Mouse (Mus musculus) thymus, postnatal 4 days (tissue): Measurements from ENCODE around the gene 2810021J22Rik.

Experiments used
- DNase-seq: peaks from one replicate; pipeline ENCODE4 v3.0.0; 2021

The 2810021J22Rik gene

DNA sequence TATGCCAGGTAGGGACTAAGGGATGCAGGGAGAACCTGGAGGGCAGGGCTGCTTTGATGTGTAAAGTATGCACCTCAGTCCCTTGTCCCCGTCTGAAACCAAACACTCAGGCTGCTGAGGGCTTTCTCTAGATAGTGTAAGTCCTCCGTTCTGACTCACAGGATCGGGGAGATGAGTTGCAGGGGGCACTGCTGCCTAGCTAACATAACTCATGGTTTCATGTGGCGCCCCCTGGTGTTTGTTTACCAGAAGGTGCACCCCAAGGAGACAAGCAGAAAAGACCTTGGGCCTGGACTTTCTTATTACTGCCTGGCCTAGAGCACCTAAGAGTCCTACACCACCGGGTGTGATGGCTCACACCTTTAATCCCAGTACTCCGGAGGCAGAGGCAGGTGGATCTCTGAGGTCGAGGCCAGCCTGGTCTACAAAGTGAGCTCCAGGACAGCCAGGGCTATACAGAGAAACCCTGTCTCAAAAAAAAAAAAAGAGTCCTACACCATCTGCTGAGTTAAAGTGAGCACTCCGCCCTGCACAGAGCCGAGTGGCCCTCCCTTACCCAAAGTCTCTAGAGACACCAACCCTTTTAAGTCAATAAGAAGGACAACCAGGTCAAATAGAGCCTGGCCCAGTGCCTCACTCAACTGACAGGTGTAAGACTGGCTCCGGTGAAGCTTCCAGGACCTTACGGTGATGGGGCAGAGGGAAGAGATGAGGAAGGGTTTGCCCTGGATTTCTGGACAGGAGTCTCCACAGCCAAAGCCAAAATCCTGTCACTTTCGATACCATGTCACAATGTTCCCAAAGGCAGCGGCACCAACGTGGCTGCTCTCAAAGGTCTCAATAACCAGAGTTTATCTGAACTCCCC lies 50.1 kb downstream of the 2810021J22Rik start:
- DNase-seq = peak; percentile 92

DNA sequence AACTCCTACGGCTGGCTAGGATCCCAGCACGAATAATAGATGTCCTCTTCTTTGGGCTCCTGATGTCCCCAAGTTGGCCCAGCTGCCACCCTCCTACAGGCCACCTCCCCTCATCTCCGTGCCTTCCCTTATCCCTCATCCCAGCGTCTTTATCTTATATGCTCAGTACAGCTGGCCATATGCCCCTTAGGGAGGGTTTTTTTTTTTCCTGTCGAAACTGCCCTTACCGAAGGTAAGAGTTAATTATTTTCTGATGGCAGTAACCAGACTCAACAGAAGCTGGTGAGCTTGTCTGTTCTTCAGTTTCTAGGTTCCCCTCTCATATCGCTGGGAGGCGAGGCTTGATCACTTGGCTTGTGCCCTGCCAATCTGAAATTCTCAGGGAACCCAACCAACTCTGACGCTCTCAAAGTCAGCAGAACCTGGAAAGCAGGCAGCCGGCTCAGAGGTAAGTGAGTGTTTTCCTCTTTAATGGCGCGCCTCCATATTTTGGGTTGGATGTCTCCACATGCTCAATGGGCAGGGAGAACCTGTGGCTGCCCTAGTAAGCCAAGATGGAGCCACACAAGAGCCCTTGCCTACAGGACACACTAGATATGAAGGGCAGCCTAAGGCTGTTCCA lies 50.8 kb downstream of the 2810021J22Rik start, which contains the start of gene Btnl10:
TSS of gene Btnl10 (plus strand) at position 164 of the 622 bp plus-strand sequence.
- no peak for DNase-seq

DNA sequence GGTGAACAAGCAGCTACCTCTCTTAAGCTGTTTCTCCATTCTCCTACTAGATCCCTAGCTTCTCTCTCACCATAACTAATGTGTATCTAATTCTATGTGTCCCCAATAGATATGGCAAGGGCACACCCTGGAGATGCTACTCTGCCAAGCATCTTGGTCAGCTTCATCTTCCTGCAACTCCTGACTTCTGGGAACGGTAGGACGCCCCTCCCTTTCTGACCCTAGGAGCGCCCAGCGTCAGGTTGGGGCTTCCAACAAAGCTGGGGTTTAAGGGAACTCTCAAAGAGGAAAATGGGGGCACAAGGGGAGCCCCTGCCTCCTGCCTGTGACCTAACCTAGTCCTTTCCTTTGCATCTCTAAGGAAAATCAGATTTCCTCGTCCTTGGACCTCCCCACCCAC lies 51.7 kb downstream of the 2810021J22Rik start:
- no peak for DNase-seq

DNA sequence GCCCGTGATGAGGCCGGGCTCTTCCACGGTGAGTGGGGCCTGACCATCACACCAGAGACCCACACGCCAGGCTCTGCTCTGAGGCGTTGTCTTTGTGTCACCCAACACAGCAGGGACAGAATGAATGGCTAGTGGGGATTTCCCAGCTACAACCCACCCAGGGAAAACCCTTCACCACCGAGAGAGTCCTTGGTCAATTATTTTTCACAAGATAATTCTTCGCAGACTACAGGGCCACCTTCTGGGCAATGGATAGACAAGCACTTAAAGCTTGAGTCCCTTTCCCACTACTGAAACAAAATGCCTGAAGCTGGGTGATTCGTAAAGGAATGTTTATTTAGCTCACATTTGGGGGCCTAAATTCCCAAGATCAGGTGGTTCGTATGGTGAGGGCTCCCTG lies 55.4 kb downstream of the 2810021J22Rik start:
- DNase-seq = no peak

DNA sequence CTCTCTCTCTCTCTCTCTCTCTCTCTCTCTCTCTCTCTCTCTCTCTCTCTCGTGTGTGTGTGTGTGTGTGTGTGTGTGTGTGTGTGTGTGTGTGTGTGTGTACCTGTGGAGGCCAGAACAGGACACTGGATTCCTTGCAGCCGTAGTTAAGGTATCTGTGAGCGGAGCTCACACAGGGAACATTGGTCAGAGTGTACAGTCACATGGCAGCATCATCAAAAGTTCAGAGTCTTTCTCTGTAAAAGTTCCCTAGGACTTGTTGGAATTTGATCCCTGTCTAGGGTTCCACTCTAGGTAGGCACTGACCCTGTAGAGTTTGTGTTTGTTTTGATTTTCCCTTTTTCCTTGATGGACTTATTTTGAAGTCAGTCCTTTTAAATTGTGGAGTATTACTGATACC lies 59.6 kb downstream of the 2810021J22Rik start:
- no peak for DNase-seq

DNA sequence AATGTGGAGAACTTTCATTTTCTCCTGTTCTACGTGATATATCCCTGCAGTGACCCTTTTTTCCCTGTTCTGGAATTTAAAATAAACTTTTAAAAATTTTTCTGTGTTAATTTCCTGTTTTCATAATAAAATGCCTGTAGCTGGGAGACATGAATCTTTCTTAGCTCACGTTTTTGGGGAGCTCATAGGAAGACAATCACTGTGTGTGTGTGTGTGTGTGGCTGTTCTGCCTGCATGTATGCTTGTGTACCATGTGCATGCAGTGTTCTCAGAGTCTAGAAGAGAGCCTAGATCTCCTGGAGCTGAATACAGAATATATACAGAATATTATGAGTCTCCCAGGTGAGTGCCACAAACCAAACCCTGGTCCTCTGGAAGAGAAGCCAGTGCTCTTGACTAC lies 60.0 kb downstream of the 2810021J22Rik start:
- no peak for DNase-seq

DNA sequence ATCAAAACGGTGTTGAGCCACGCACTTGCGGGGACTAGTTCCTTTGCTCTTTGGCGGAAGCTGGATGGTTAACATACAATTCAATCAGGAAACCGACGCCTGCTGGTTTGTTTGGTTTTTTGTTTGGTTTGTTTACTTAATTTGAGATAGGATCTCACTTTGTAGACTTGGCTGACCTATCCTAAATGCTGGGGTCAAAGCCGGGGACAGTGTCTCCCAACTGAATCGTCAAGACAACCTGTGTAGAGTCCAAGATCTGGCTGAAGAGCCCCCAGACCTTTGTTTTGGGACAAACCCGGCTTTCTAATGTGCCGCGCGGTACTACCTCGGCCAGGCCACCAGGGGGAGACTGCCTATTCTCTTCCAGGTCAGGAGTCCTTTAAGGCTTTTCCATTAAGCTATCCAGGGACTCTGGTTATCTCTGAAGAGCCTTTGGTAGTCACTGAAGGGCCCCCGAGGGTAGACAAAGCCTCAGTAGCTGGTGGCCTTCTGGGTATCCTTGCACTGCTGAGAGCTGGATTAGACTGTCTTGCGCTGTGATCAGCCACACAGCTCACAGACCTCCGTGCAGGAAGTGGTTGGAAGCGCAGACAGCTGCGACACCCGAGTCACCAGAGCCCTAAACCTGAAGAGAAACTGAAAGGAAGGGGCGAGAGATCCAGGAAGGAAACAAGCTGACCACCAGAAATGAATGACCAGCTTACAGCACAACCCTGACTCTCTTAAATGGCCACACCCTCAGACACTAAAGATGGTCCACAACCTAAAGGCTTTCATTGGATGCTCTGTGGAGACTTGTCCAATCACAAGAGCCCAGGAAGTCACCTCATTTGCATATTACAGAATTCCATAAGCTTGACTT lies 61.0 kb downstream of the 2810021J22Rik start:
- DNase-seq = peak; percentile 82

DNA sequence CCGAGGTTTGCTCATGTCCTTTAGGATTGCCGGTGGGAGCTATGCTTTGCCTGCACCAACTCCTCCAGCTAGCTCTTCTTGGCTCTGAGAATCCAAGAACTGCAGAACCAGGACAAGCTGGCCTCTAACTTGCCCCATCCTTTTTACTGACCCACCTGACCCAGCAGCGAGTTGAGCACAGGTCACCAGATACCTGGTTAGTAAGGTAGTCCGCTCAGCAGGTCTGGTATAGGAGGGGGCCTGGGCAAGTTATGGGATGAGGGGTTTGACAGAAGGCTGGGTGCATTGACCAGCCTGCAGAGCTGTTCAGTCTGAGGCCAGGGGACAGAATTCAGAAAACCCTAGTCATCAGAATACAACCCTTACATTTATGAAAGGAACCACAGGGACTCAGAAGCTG lies 62.0 kb downstream of the 2810021J22Rik start:
- no peak for DNase-seq

DNA sequence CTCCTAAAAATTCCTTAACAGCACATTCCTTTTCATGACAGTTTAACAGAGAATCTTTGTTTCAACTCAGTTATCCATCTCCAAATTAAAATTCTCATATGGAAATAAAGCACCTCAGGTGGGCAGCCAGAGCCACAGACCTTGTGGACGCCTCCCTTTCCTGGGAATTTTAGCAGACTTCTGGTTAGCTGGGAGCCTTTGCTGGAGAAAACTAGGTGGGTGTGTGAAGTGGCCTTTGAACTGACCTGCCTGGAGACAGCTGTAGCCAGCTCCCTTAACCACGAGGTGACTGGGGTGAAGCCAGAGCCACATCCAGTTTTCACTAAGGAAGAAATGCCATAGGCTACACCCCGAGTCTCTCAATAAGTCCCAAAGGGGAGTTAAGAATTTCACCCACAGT lies 62.6 kb downstream of the 2810021J22Rik start:
- DNase-seq = no peak

DNA sequence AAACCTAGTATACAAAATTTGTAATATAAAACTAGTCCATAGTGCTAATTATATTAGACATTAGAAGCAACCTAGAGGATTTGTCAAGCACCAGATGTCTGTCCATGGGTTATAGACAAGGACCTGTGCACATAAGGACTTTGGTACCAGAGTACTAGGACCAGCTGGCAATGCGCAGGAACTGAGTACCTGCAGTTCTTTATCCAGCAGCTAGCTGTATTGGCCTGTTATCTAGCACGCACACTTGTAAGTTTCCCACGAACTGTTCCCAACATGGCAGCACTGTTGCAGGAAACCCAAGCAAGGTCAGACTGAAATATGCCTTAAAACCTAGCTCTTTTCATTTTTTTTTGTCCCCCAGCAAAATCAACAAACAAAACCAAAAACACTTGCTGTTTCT lies 63.2 kb downstream of the 2810021J22Rik start:
- no peak for DNase-seq

DNA sequence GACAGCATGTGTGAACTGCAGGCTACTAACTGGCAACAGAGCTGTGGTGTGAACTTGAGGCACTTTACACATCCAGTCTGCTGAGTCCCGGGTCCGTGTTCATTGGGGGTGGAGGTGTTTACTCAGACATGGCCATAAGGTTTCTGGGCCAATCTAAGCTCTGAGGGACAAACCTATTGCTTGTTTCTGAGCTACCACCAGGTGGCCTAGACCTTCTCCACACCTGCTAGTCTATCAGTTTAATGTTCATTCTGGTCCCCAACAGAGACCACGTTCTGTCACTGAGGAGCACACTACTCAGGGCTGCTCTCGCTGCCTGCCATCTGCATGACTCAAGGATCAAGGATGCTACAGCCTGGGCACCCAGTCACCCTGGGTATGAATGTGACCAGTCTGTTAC lies 64.6 kb downstream of the 2810021J22Rik start:
- DNase-seq = peak; percentile 57
